Mouse (Mus musculus) kidney, embryonic 15.5 days (tissue): Measurements from ENCODE around the gene Tmem219. TPM values are rescaled to one million over a fixed set of nuclear protein-coding genes. Genes with fewer than 3 reads are reported as not detected.

Source experiments
- ATAC-seq: fragments of 200-750 bp; cut with Nextera tagmentation; replicated peaks from 2 replicates; pipeline ENCODE4 v1.8.0; 2017; ENCODE audit warnings: moderate TSS enrichment; ENCODE audit not compliant: low FRiP score
- H3K27ac ChIP-seq: fragments of 300-500 bp; sonication (generic); 2 replicates; pipeline ENCODE4 v1.5.1; 2015; ENCODE audit warnings: mild to moderate bottlenecking, inconsistent platforms
- H3K27me3 ChIP-seq: fragments of 300-500 bp; sonication (generic); 2 replicates; pipeline ENCODE4 v1.6.1; 2015; ENCODE audit warnings: inconsistent platforms
- H3K36me3 ChIP-seq: fragments of 300-500 bp; sonication (generic); 2 replicates; pipeline ENCODE4 v1.6.1; 2015; ENCODE audit warnings: inconsistent platforms
- H3K4me1 ChIP-seq: fragments of 300-500 bp; sonication (generic); 2 replicates; pipeline ENCODE4 v1.6.1; 2015; ENCODE audit warnings: inconsistent platforms
- H3K4me2 ChIP-seq: fragments of 300-500 bp; sonication (generic); 2 replicates; pipeline ENCODE4 v1.6.1; 2015; ENCODE audit warnings: moderate library complexity, mild to moderate bottlenecking, inconsistent platforms
- H3K4me3 ChIP-seq: fragments of 300-500 bp; sonication (generic); replicated peaks from 2 replicates; pipeline ENCODE4 v1.5.1; 2015; ENCODE audit warnings: mild to moderate bottlenecking, inconsistent platforms
- H3K9ac ChIP-seq: fragments of 300-500 bp; sonication (generic); 2 replicates; pipeline ENCODE4 v1.6.1; 2015; ENCODE audit warnings: mild to moderate bottlenecking, inconsistent platforms
- H3K9me3 ChIP-seq: fragments of 300-500 bp; sonication (generic); replicated peaks from 2 replicates; pipeline ENCODE4 v1.6.1; 2016; ENCODE audit warnings: inconsistent platforms
- WGBS: fragments of 180-500 bp; shearing (Covaris S2); methylation state at CpG from one replicate; pipeline ENCODE4 v1.1.7; 2015; ENCODE audit warnings: mixed read lengths; 5-methylcytosine and 5-hydroxymethylcytosine counted together
- polyA plus RNA-seq: library from polyadenylated mRNA; unstranded; fragments of >200 nt; fragmentation: Nextera tagmentation; extraction: Ambion mirVana; gene quantifications from 2 replicates; pipeline ENCODE4 v1.2.1, GENCODE M21; 2015

Tmem219 gene
- polyA plus RNA-seq, 1 experiment from 2014 or later: 31.6 TPM

GRCm38 (mm10) chr7:126949793-126950646, 27.3 kb upstream of the Tmem219 start, which contains the start of gene Sez6l2:
Gene Sez6l2 (plus strand): TSS chr7:126950563.
- Histone ChIP-seq H3K27me3 (peaks cover 39% of the 10 kb centered on the region), H3K36me3 (peaks cover 11% of the 10 kb centered on the region), H3K9me3 (no peaks in the 10 kb centered on the region), H3K9ac (peak within 1 kb of the TSS; percentile 43), H3K4me2 (peak within 1 kb of the TSS; percentile 100), H3K4me1 (peaks cover 22% of the 10 kb centered on the region), H3K4me3 (peak within 1 kb of the TSS; percentile 54), H3K27ac (no peak within 1 kb of the TSS)
- WGBS: under 1% methylated on average over 42 of the region's 42 CpGs
- ATAC-seq: peak; percentile 89

- Histone ChIP-seq H3K27ac (no peak within 1 kb of the TSS), H3K9ac (peak within 1 kb of the TSS; percentile 43), H3K4me1 (peaks cover 22% of the 10 kb centered on the region), H3K4me2 (peak within 1 kb of the TSS; percentile 100), H3K9me3 (no peaks in the 10 kb centered on the region), H3K36me3 (peaks cover 17% of the 10 kb centered on the region), H3K27me3 (peaks cover 39% of the 10 kb centered on the region), H3K4me3 (peak within 1 kb of the TSS; percentile 54)
- ATAC-seq: peak; percentile 38
- WGBS: under 1% methylated on average over 21 of the region's 21 CpGs
Observed at GRCm38 (mm10) chr7:126949403-126949792, 26.7 kb upstream of the Tmem219 start, which contains the start of gene Asphd1. Gene Asphd1 (minus strand): TSS chr7:126949582.

- no peak overlapping the region; the same call in 1 of the 2 replicates for H3K4me2 ChIP-seq
- 87% methylated on average over 10 of the region's 10 CpGs for WGBS
- peaks cover 22% of the 10 kb centered on the region for H3K4me1 ChIP-seq
- H3K4me3 ChIP-seq: no peak overlapping the region
- no peak overlapping the region for H3K9ac ChIP-seq
- ATAC-seq: no peak
- H3K27me3 ChIP-seq: peaks cover 36% of the 10 kb centered on the region
- H3K9me3 ChIP-seq: no peaks in the 10 kb centered on the region
- peaks cover 25% of the 10 kb centered on the region for H3K36me3 ChIP-seq
- H3K27ac ChIP-seq: no peak overlapping the region
Observed at GRCm38 (mm10) chr7:126948626-126949025, 25.9 kb upstream of the Tmem219 start.

GRCm38 (mm10) chr7:126946530-126946929, 23.8 kb upstream of the Tmem219 start:
- 43% methylated on average over 3 of the region's 3 CpGs for WGBS
- Histone ChIP-seq H3K27me3 (peaks cover 17% of the 10 kb centered on the region), H3K9ac (no peak overlapping the region), H3K4me3 (no peak overlapping the region), H3K4me1 (peaks cover 15% of the 10 kb centered on the region), H3K9me3 (no peaks in the 10 kb centered on the region), H3K27ac (no peak overlapping the region), H3K36me3 (peaks cover 40% of the 10 kb centered on the region), H3K4me2 (no peak overlapping the region)
- ATAC-seq: no peak

- 79% methylated on average over 5 of the region's 5 CpGs for WGBS
- H3K4me1 ChIP-seq: no peaks in the 10 kb centered on the region
Observed at GRCm38 (mm10) chr7:126941801-126942200, 19.1 kb upstream of the Tmem219 start.

GRCm38 (mm10) chr7:126941171-126941570, 18.5 kb upstream of the Tmem219 start:
- Histone ChIP-seq H3K27me3 (no peaks in the 10 kb centered on the region), H3K27ac (no peak overlapping the region), H3K9me3 (no peaks in the 10 kb centered on the region), H3K9ac (no peak overlapping the region), H3K4me1 (no peaks in the 10 kb centered on the region), H3K4me2 (no peak overlapping the region), H3K4me3 (no peak overlapping the region), H3K36me3 (peaks cover 50% of the 10 kb centered on the region)
- no peak for ATAC-seq
- WGBS: 54% methylated on average over 6 of the region's 6 CpGs

More at GRCm38 (mm10) chr7:126941801-126942200, 19.1 kb upstream of the Tmem219 start:
- Histone ChIP-seq H3K9me3 (no peaks in the 10 kb centered on the region), H3K4me2 (no peak overlapping the region), H3K9ac (no peak overlapping the region), H3K27me3 (no peaks in the 10 kb centered on the region), H3K36me3 (peaks cover 45% of the 10 kb centered on the region), H3K4me3 (no peak overlapping the region), H3K27ac (no peak overlapping the region)
- ATAC-seq: no peak

GRCm38 (mm10) chr7:126932652-126933051, 9.9 kb upstream of the Tmem219 start:
- Histone ChIP-seq H3K27me3 (no peaks in the 10 kb centered on the region), H3K4me3 (no peak overlapping the region), H3K9me3 (no peaks in the 10 kb centered on the region), H3K36me3 (peaks cover 47% of the 10 kb centered on the region), H3K27ac (no peak overlapping the region), H3K4me2 (no peak overlapping the region), H3K4me1 (peaks cover 10% of the 10 kb centered on the region), H3K9ac (no peak overlapping the region)
- ATAC-seq: no peak
- WGBS: 93% methylated on average over 2 of the region's 2 CpGs

- Histone ChIP-seq H3K27me3 (no peaks in the 10 kb centered on the region), H3K4me2 (peak overlapping the region; percentile 91), H3K27ac (peak overlapping the region; percentile 82), H3K36me3 (peaks cover 16% of the 10 kb centered on the region), H3K9ac (peak overlapping the region; percentile 80), H3K9me3 (no peaks in the 10 kb centered on the region), H3K4me3 (peak overlapping the region; percentile 79), H3K4me1 (peaks cover 14% of the 10 kb centered on the region)
- under 1% methylated on average over 27 of the region's 27 CpGs for WGBS
- peak; percentile 71 for ATAC-seq
Observed at GRCm38 (mm10) chr7:126929046-126929445, 6.3 kb upstream of the Tmem219 start.

GRCm38 (mm10) chr7:126928384-126929037, 5.8 kb upstream of the Tmem219 start, which contains the start of gene Kctd13:
Gene Kctd13 (plus strand): TSS chr7:126928879.
- Histone ChIP-seq H3K4me1 (peaks cover 14% of the 10 kb centered on the region), H3K27me3 (no peaks in the 10 kb centered on the region), H3K4me2 (peak within 1 kb of the TSS; percentile 91), H3K4me3 (peak within 1 kb of the TSS; percentile 79), H3K9ac (peak within 1 kb of the TSS; percentile 80), H3K36me3 (peaks cover 16% of the 10 kb centered on the region), H3K9me3 (no peaks in the 10 kb centered on the region), H3K27ac (peak within 1 kb of the TSS; percentile 82)
- peak; percentile 98 for ATAC-seq
- 4% methylated on average over 56 of the region's 56 CpGs for WGBS

GRCm38 (mm10) chr7:126926299-126926698, 3.6 kb upstream of the Tmem219 start:
- no peak overlapping the region for H3K4me3 ChIP-seq
- H3K36me3 ChIP-seq: peaks cover 8% of the 10 kb centered on the region
- H3K9ac ChIP-seq: no peak overlapping the region
- H3K27me3 ChIP-seq: no peaks in the 10 kb centered on the region
- no peak for ATAC-seq
- H3K4me1 ChIP-seq: peaks cover 22% of the 10 kb centered on the region
- H3K9me3 ChIP-seq: no peaks in the 10 kb centered on the region
- no peak overlapping the region for H3K4me2 ChIP-seq
- 43% methylated on average over 3 of the region's 3 CpGs for WGBS
- H3K27ac ChIP-seq: no peak overlapping the region

- Histone ChIP-seq H3K4me3 (no peak overlapping the region), H3K27me3 (no peaks in the 10 kb centered on the region), H3K9me3 (no peaks in the 10 kb centered on the region), H3K36me3 (no peaks in the 10 kb centered on the region), H3K4me2 (no peak overlapping the region), H3K4me1 (peaks cover 11% of the 10 kb centered on the region; the same call in 1 of the 2 replicates), H3K9ac (no peak overlapping the region), H3K27ac (no peak overlapping the region)
- no peak for ATAC-seq
- WGBS: 82% methylated on average over 5 of the region's 5 CpGs
Observed at GRCm38 (mm10) chr7:126923999-126924398, 1.3 kb upstream of the Tmem219 start.

GRCm38 (mm10) chr7:126921563-126921962, 1.2 kb downstream of the Tmem219 start:
- no peak for ATAC-seq
- H3K27ac ChIP-seq: no peak overlapping the region; the same call in 1 of the 2 replicates

More at GRCm38 (mm10) chr7:126921563-126921962, 1.2 kb downstream of the Tmem219 start:
- no peaks in the 10 kb centered on the region for H3K9me3 ChIP-seq
- H3K4me3 ChIP-seq: no peak overlapping the region
- WGBS: 55% methylated on average over 2 of the region's 2 CpGs
- no peak overlapping the region for H3K9ac ChIP-seq
- H3K4me1 ChIP-seq: peaks cover 14% of the 10 kb centered on the region; the same call in 1 of the 2 replicates
- H3K4me2 ChIP-seq: no peak overlapping the region
- no peaks in the 10 kb centered on the region for H3K36me3 ChIP-seq
- no peaks in the 10 kb centered on the region for H3K27me3 ChIP-seq
